Mouse (Mus musculus) liver, embryonic 14.5 days (tissue): ENCODE measurements around the gene Jak2. TPM values are rescaled to one million over a fixed set of nuclear protein-coding genes. Genes with fewer than 3 reads are reported as not detected.

Experiments
- ATAC-seq: fragments of 200-750 bp; cut with Nextera tagmentation; 2 replicates; pipeline ENCODE4 v1.8.0; 2017; ENCODE audit warnings: moderate number of reproducible peaks, mild to moderate bottlenecking, moderate library complexity; ENCODE audit not compliant: insufficient read depth
- DNase-seq, 3 experiments: peaks; one replicate each; pipeline ENCODE4 v3.0.0-alpha.2; 2012 to 2013; ENCODE audit warnings: low read depth in 3 of 3, low spot score in 3 of 3
- H3K27ac ChIP-seq: fragments of 300-500 bp; sonication (generic); 2 replicates; pipeline ENCODE4 v1.5.1; 2014; ENCODE audit warnings: moderate library complexity, mild to moderate bottlenecking, control low read depth, inconsistent platforms
- H3K27me3 ChIP-seq: fragments of 300-500 bp; sonication (generic); 2 replicates; pipeline ENCODE4 v1.6.1; 2014; ENCODE audit warnings: mild to moderate bottlenecking, low read length, moderate library complexity; ENCODE audit not compliant: control insufficient read depth, insufficient read depth
- H3K36me3 ChIP-seq: fragments of 300-500 bp; sonication (generic); replicated peaks from 2 replicates; pipeline ENCODE4 v1.6.1; 2014; ENCODE audit warnings: low read depth; ENCODE audit not compliant: control insufficient read depth, insufficient read depth
- H3K4me1 ChIP-seq, 2 experiments: fragments of 200-500 bp in 1 of 2; fragments of 300-500 bp in 1 of 2; sonication (generic) in 1 of 2; replicated peaks; 2 replicates each; pipeline ENCODE4 v1.6.1; 2012 to 2014; ENCODE audit warnings: antibody characterized with exemption in 1 of 2, inconsistent platforms in 1 of 2, low read length in 1 of 2; ENCODE audit not compliant: control insufficient read depth in 2 of 2, insufficient read depth in 2 of 2
- H3K4me2 ChIP-seq: fragments of 300-500 bp; sonication (generic); 2 replicates; pipeline ENCODE4 v1.6.1; 2014; ENCODE audit warnings: low read depth, mild to moderate bottlenecking, control low read depth, moderate library complexity
- H3K4me3 ChIP-seq, 2 experiments: fragments of 200-500 bp in 1 of 2; fragments of 300-500 bp in 1 of 2; sonication (generic) in 1 of 2; 2 replicates each; pipeline ENCODE4 v1.5.1; 2012 to 2014; ENCODE audit warnings: low read depth in 2 of 2, low read length in 2 of 2, mild to moderate bottlenecking in 2 of 2, control low read depth in 1 of 2, inconsistent platforms in 1 of 2, moderate library complexity in 1 of 2; ENCODE audit not compliant: insufficient read depth in 1 of 2
- H3K9ac ChIP-seq: fragments of 300-500 bp; sonication (generic); replicated peaks from 2 replicates; pipeline ENCODE4 v1.6.1; 2014; ENCODE audit warnings: mild to moderate bottlenecking, control low read depth, moderate library complexity
- H3K9me3 ChIP-seq: fragments of 300-500 bp; sonication (generic); 2 replicates; pipeline ENCODE4 v1.6.1; 2016; ENCODE audit warnings: low read length, mixed read lengths; ENCODE audit not compliant: control insufficient read depth
- CTCF ChIP-seq: IDR thresholded peaks from 2 replicates; pipeline ENCODE4 v1.5.1; 2016; ENCODE audit warnings: antibody characterized with exemption, low read depth, control low read depth
- EP300 ChIP-seq: IDR thresholded peaks from 2 replicates; pipeline ENCODE4 v1.6.1; 2016; ENCODE audit warnings: antibody characterized with exemption, low read depth
- WGBS: fragments of 180-500 bp; shearing (Covaris S2); extraction: QIAGEN DNeasy Blood & Tissue Kit; methylation state at CpG from one replicate; pipeline ENCODE4 v1.1.7; 2014; ENCODE audit not compliant: insufficient replicate concordance; 5-methylcytosine and 5-hydroxymethylcytosine counted together
- polyA plus RNA-seq, 2 experiments: library from polyadenylated mRNA; depleted of rRNA in 1 of 2; stranded (reverse) in 1 of 2; unstranded in 1 of 2; fragments of >200 nt; fragmentation: Nextera tagmentation in 1 of 2; extraction: Ambion mirVana in 1 of 2; gene quantifications; 2 replicates each; pipeline versions ENCODE4 v1.2.1 to v1.2.3; 2012 to 2014

Gene Jak2
- polyA plus RNA-seq, 2 experiments, result 13.9 to 16.0 TPM

- Histone ChIP-seq H3K9ac (no peak overlapping the region), H3K9me3 (no peaks in the 10 kb centered on the region), H3K4me2 (no peak overlapping the region), H3K4me3 (no peak overlapping the region), H3K27me3 (no peaks in the 10 kb centered on the region), H3K36me3 (peaks cover 46% of the 10 kb centered on the region), H3K4me1 (no peaks in the 10 kb centered on the region), H3K27ac (no peak overlapping the region)
- WGBS, result 88% methylated on average over 6 of the region's 6 CpGs
- no peak for TF ChIP-seq CTCF
- no peak for TF ChIP-seq EP300
- ATAC-seq, result no peak
- DNase-seq, result no peak
Measured at GRCm38 (mm10) chr19:29278944-29279587, 27.4 kb downstream of the Jak2 start.

DNA sequence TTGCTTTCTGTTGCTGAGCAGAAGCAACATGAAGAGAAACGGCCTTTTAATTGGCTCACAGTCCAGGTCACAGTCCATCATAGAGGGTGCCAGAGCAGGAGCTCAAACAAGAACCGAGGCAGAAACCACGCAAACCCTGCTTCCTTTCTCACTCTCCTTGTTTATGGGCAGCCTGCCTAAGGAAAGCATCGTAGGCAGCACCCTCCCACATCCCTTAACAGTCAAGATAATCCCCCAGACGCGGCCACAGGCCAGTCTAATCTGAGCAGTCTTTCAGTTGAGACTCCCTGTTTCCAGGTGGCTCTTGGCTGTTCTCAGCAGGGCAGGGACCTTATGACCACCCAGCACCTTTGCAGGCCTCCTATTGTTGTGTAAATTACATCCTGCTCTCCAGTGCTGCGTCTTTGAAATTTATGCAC is 33.8 kb downstream of the Jak2 start:
- no peak overlapping the region for H3K4me3 ChIP-seq
- H3K9ac ChIP-seq, result no peak overlapping the region
- 62% methylated on average over 7 of the region's 7 CpGs for WGBS
- peaks cover 37% of the 10 kb centered on the region for H3K36me3 ChIP-seq
- TF ChIP-seq EP300, result no peak
- no peak for TF ChIP-seq CTCF
- ATAC-seq (no peak), DNase-seq (no peak)
- no peaks in the 10 kb centered on the region for H3K27me3 ChIP-seq
- H3K27ac ChIP-seq, result no peak overlapping the region
- no peak overlapping the region for H3K4me2 ChIP-seq
- H3K4me1 ChIP-seq, result no peaks in the 10 kb centered on the region
- H3K9me3 ChIP-seq, result no peaks in the 10 kb centered on the region

GRCm38 (mm10) chr19:29287863-29288262 is 36.2 kb downstream of the Jak2 start:
- peaks cover 44% of the 10 kb centered on the region for H3K36me3 ChIP-seq
- TF ChIP-seq EP300 (no peak), CTCF (no peak)
- no peak overlapping the region for H3K4me2 ChIP-seq
- H3K4me3 ChIP-seq, result no peak overlapping the region
- no peaks in the 10 kb centered on the region for H3K27me3 ChIP-seq
- H3K9me3 ChIP-seq, result no peaks in the 10 kb centered on the region
- no peaks in the 10 kb centered on the region for H3K4me1 ChIP-seq
- no peak overlapping the region for H3K27ac ChIP-seq
- DNase-seq, result no peak
- ATAC-seq, result no peak
- H3K9ac ChIP-seq, result no peak overlapping the region
- WGBS, result 83% methylated on average over 8 of the region's 8 CpGs

DNA sequence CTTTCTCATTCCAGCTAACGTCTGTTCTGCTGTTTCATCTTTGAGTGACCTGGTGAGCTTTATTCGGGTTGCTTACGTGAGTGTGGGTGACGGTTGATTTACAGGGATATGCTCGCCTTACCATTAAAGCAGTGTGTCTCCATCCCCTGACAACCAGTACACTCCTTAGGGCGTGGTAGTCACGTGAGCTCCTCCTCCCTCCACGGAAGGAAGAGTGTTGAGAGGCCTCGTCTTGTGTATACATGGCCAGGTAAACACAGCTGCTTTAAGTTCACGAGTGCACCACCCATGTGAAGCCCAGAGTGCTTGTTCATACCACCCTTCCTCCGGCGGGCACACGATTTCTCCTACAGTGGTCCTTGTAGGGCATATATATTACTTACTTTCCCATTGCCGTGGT is 39.9 kb downstream of the Jak2 start:
- DNase-seq, result no peak
- Histone ChIP-seq H3K36me3 (peaks cover 38% of the 10 kb centered on the region), H3K9ac (no peak overlapping the region), H3K4me1 (no peaks in the 10 kb centered on the region), H3K4me3 (no peak overlapping the region), H3K27ac (no peak overlapping the region), H3K4me2 (no peak overlapping the region), H3K27me3 (no peaks in the 10 kb centered on the region), H3K9me3 (no peaks in the 10 kb centered on the region)
- TF ChIP-seq EP300 (no peak), CTCF (no peak)
- 84% methylated on average over 14 of the region's 14 CpGs for WGBS
- no peak for ATAC-seq

- no peak for ATAC-seq
- DNase-seq, result no peak
- no peak overlapping the region for H3K9ac ChIP-seq
- WGBS, result 75% methylated on average over 4 of the region's 4 CpGs
- TF ChIP-seq EP300, result no peak
- no peak for TF ChIP-seq CTCF
- H3K4me3 ChIP-seq, result no peak overlapping the region
- peaks cover 42% of the 10 kb centered on the region for H3K36me3 ChIP-seq
- no peak overlapping the region for H3K4me2 ChIP-seq
- no peaks in the 10 kb centered on the region for H3K4me1 ChIP-seq
- no peak overlapping the region for H3K27ac ChIP-seq
- H3K27me3 ChIP-seq, result no peaks in the 10 kb centered on the region
- H3K9me3 ChIP-seq, result no peaks in the 10 kb centered on the region
Measured at GRCm38 (mm10) chr19:29292546-29292945, 40.9 kb downstream of the Jak2 start.
